Mouse (Mus musculus): ENCODE data around the gene 3110082J24Rik.

DNA sequence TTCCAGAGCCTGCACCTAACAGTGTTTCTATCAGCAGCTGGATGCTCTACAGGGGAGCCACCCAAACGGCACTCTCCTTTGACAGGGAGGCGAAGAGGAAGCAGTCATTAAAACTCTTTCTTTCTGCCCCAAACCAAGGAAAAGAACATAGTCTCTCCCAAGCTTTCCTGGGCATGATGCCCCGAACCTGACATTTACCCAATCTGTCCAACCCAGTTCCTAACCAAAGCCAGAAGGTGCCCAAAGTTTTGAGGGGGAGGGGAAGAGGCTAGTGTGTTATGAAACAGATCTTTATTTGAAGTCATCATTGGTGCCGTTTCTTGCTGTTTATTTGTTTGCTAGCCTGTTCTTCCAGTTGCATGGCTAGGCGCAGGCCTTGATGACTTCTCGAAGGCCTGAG lies 10.2 kb downstream of the 3110082J24Rik start:
- no peak for TF ChIP-seq CTCF (conservative IDR thresholded peaks at IDR 0.05; ENCODE audit: insufficient read depth, insufficient read length, low read depth, low read length)
- no peak for TF ChIP-seq POLR2A (IDR thresholded peaks at IDR 0.05; ENCODE audit: low read depth, low read length)

Measured in kidney, adult 2 months (tissue).